Mouse (Mus musculus) ES-E14 (cell line): ENCODE measurements around the gene Endov. TPM values are rescaled to one million over a fixed set of nuclear protein-coding genes. Genes with fewer than 3 reads are reported as not detected.

Experiments
- DNase-seq: peaks from one replicate; pipeline ENCODE4 v3.0.0-alpha.2; 2013; ENCODE audit warnings: low read depth, low spot score
- H3K27ac ChIP-seq: 2 replicates; pipeline ENCODE4 v1.5.1; 2012; ENCODE audit warnings: low read depth, mild to moderate bottlenecking, low read length, moderate library complexity, mixed read lengths; ENCODE audit not compliant: poor library complexity, insufficient read depth, severe bottlenecking
- H3K36me3 ChIP-seq: 2 replicates; pipeline ENCODE4 v1.6.1; 2012; ENCODE audit warnings: mild to moderate bottlenecking, low read length, moderate library complexity, mixed read lengths; ENCODE audit not compliant: control insufficient read depth, poor library complexity, insufficient read depth, severe bottlenecking
- H3K4me1 ChIP-seq, 2 experiments: fragments of 150-350 bp in 1 of 2; sonication (generic) in 1 of 2; 2 replicates each; pipeline ENCODE4 v1.6.1; 2012; ENCODE audit warnings: low read length in 2 of 2, mild to moderate bottlenecking in 1 of 2, mixed read lengths in 1 of 2; ENCODE audit not compliant: control insufficient read depth in 2 of 2, insufficient read depth in 2 of 2, poor library complexity in 1 of 2
- H3K4me3 ChIP-seq, 2 experiments: fragments of 150-350 bp in 1 of 2; sonication (generic) in 1 of 2; 2 replicates each; pipeline ENCODE4 v1.5.1; 2012; ENCODE audit warnings: low read length in 2 of 2, low read depth in 1 of 2, mild to moderate bottlenecking in 1 of 2, mixed read lengths in 1 of 2; ENCODE audit not compliant: insufficient read depth in 1 of 2, poor library complexity in 1 of 2, severe bottlenecking in 1 of 2
- H3K9ac ChIP-seq: 2 replicates; pipeline ENCODE4 v1.6.1; 2012; ENCODE audit warnings: low read depth, mild to moderate bottlenecking, low read length, mixed read lengths; ENCODE audit not compliant: poor library complexity, insufficient read depth, severe bottlenecking
- H3K9me3 ChIP-seq: fragments of 150-350 bp; sonication (generic); 2 replicates; pipeline ENCODE4 v1.6.1; 2012; ENCODE audit warnings: low read depth, mild to moderate bottlenecking, low read length; ENCODE audit not compliant: control insufficient read depth, insufficient read depth
- CHD2 ChIP-seq: IDR thresholded peaks from 2 replicates; pipeline ENCODE4 v1.6.1; 2014; ENCODE audit warnings: mild to moderate bottlenecking, low read depth, low read length, inconsistent platforms
- HCFC1 ChIP-seq: IDR thresholded peaks from 2 replicates; pipeline ENCODE4 v1.6.1; 2012; ENCODE audit warnings: low read length, inconsistent platforms, borderline replicate concordance; ENCODE audit not compliant: insufficient read depth
- MAFK ChIP-seq: IDR thresholded peaks from 2 replicates; pipeline ENCODE4 v1.6.1; 2014; ENCODE audit warnings: mild to moderate bottlenecking, low read depth, low read length, inconsistent platforms; ENCODE audit not compliant: insufficient read depth
- ZC3H11A ChIP-seq: IDR thresholded peaks from 2 replicates; pipeline ENCODE4 v1.6.1; 2012; ENCODE audit warnings: low read depth, mild to moderate bottlenecking, inconsistent platforms, low read length, borderline replicate concordance
- ZNF384 ChIP-seq: IDR thresholded peaks from 2 replicates; pipeline ENCODE4 v1.6.1; 2012; ENCODE audit warnings: low read depth, low read length, inconsistent platforms
- in situ Hi-C, 2 experiments: fragments of 600-800 bp; cut with MboI; formaldehyde crosslinking; loops; one replicate each; pipeline ENCODE4 v1.15.1; 2025; ENCODE audit warnings: low sequenced_read_pairs in 2 of 2, inconsistent platforms in 1 of 2; ENCODE audit not compliant: unreplicated experiment in 2 of 2
- total RNA-seq: library from RNA; depleted of rRNA; stranded (reverse); fragments of 300-350 nt; gene quantifications from 2 replicates; pipeline ENCODE4 v1.2.3, GENCODE M21; 2012

Endov gene
- total RNA-seq, 1 experiment: 10.0 TPM

DNA sequence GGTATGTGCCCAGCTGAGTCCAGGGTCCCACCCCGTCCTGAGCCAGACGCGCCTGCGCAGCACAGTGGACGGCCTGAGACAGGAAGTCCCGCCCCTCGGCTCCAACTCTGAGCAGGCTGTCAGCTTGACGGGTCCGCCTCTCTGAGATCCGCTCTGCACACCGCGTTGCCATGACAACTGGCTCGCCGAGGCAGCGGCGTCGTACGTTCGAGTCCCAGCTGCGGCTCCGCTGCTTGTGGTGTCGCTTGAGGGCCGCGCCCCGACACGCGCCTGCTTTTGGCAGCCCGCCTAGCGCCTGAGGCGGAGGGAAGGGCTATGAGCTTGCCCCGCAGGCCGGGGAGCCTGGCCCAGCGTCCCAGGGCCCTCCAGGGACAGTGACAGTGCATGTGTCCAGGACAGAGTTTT, 33.4 kb downstream of the Endov start:
- Histone ChIP-seq H3K4me1 (peaks cover 2 to 12% of the 10 kb centered on the region in 2 experiments; a peak in 3 of 4 replicates), H3K4me3 (peak overlapping the region in 1 of 2 experiments; percentile 3; a peak in 1 of 4 replicates), H3K36me3 (no peaks in the 10 kb centered on the region), H3K9ac (no peak overlapping the region), H3K27ac (no peak overlapping the region), H3K9me3 (no peaks in the 10 kb centered on the region)
- TF ChIP-seq HCFC1 (0 out of 2 replicates have a peak, but pooled peaks have one; percentile 34), MAFK (no peak), CHD2 (no peak), ZC3H11A (no peak)
- peak; percentile 84 for DNase-seq
- in situ Hi-C loops: loop anchor here in 1 of 2 experiments (25.0 kb wide), 1 partner anchor 388 kb away; the partner anchor contains the start of gene Chmp6

DNA sequence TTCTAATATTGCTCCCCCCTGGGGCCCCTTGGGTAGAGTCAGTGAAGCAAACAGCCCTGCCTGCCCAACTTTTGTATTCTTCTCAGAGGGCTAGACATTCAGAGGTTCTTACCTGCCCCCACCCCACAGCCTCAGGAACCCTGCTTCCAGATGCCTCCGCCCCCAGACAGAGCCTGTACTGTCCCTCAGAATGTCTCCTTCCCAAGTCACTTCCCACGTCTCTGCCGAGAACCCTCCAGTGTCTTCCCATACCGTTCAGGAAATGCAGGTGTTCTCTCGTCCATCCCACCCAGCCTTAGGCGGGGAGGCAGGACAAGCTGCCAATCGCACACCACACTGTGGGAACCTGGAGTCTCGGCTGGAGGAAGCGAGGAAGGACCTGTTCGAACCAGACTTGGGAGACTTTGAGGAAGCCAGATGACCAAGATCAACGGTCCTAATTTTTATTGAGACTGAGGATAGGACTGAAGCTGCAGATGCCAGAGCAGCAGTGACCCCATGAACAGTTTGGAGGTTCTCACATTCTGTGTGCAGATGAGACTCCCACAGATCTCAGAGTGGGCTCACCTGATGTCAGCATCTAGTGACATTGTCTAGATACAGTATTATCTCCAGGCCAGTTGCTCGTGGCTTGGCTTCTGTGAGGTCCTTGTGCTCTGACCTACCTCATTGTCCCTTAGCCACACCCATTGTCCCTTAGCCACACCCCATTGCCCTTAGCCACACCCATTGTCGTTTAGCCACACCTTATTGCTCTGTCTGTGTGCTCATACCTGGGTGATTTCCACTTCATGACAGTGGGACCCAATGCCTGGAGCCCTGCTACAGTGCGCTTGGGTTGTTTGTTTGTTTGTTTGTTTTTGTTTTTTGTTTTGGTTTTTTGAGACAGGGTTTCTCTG, 35.2 kb downstream of the Endov start:
- peak; percentile 52 for DNase-seq
- H3K4me3 ChIP-seq: no peak overlapping the region; a peak in 1 of 4 replicates
- in situ Hi-C loops: no loop called here
- H3K4me1 ChIP-seq: peaks cover 2 to 12% of the 10 kb centered on the region in 2 experiments; a peak in 3 of 4 replicates
- H3K9me3 ChIP-seq: no peaks in the 10 kb centered on the region
- no peak overlapping the region for H3K9ac ChIP-seq
- no peak overlapping the region for H3K27ac ChIP-seq
- no peak for TF ChIP-seq HCFC1
- TF ChIP-seq ZNF384: no peak
- TF ChIP-seq CHD2: no peak
- TF ChIP-seq MAFK: no peak
- TF ChIP-seq ZC3H11A: no peak
- H3K36me3 ChIP-seq: no peaks in the 10 kb centered on the region

DNA sequence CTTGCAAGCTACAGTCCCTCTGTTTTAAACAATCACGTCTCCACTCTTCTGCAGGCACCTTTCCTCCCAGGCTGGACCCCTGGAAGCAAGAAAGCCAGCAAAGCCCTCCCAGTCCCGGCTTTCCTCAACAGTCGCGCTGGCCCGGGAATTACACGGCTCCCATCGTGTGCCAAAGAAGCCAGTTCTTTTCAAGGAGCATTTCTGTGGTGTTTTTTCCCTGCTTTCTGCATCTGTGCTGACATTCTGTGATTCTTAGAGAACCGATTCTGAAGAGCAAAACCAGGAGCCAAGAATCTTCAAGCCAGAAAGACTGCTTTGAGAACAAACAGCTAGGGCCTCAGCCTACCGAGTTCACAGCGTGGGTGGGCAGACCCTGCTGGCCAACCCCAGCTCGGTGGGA, 37.8 kb downstream of the Endov start:
- Histone ChIP-seq H3K36me3 (no peaks in the 10 kb centered on the region), H3K9ac (no peak overlapping the region), H3K4me3 (no peak overlapping the region), H3K27ac (no peak overlapping the region), H3K9me3 (no peaks in the 10 kb centered on the region), H3K4me1 (peaks cover 2 to 12% of the 10 kb centered on the region in 2 experiments; a peak in 3 of 4 replicates)
- DNase-seq: no peak
- TF ChIP-seq ZC3H11A: no peak
- no peak for TF ChIP-seq ZNF384
- TF ChIP-seq HCFC1: no peak
- no peak for TF ChIP-seq CHD2
- TF ChIP-seq MAFK: no peak
- in situ Hi-C loops: no loop called here

DNA sequence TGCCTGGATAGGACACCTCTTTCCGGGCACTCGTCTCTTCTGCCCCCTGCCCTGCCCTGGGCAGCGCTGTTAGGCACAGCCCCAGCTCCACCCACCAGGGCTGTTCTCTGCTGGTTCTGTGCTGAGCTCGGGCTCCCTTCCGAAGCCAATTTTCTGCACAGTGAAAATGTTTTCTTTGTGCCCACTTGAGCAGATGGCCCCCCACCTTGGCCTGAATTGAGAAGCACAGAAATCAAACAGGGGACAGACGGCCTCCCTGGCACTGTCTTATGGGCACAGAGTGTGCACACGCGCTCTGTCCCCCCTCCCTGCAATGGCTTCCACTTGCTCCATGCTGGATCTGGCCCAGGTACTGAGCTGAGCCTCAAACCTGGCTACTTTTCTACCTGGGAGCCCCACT, 41.3 kb downstream of the Endov start:
- TF ChIP-seq HCFC1: no peak
- TF ChIP-seq CHD2: no peak
- no peak for TF ChIP-seq ZC3H11A
- TF ChIP-seq MAFK: no peak
- no peak for TF ChIP-seq ZNF384
- Histone ChIP-seq H3K4me1 (peaks cover 0 to 4% of the 10 kb centered on the region in 2 experiments; a peak in 1 of 4 replicates), H3K4me3 (no peak overlapping the region), H3K9ac (no peak overlapping the region), H3K9me3 (no peaks in the 10 kb centered on the region), H3K27ac (no peak overlapping the region), H3K36me3 (no peaks in the 10 kb centered on the region)
- no peak for DNase-seq
- in situ Hi-C loops: no loop called here

DNA sequence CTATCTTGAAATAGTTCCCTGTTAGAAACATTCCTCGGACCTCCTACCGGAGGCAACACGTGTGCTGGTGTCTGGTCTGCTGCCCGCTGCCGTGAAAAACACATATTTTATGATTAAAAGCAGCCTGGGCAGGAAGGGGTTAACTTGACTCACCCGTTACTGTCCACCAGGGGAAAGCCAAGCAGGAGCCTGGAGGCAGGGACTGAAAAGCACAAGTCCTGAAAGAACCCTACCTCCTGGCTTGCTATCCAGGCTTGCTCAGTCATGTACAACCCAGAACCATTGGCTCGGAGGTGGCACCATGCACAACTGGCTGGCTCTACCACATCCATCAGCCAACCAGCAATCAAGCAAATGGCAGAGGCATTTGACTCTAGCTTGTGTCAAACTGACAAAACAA, 42.6 kb downstream of the Endov start:
- no peak for DNase-seq
- TF ChIP-seq HCFC1 (no peak), CHD2 (no peak), ZC3H11A (no peak), ZNF384 (no peak), MAFK (no peak)
- H3K9ac ChIP-seq: no peak overlapping the region
- no peak overlapping the region for H3K27ac ChIP-seq
- H3K4me3 ChIP-seq: no peak overlapping the region
- peaks cover 0 to 4% of the 10 kb centered on the region in 2 experiments; a peak in 1 of 4 replicates for H3K4me1 ChIP-seq
- H3K9me3 ChIP-seq: no peaks in the 10 kb centered on the region
- no peaks in the 10 kb centered on the region for H3K36me3 ChIP-seq
- in situ Hi-C loops: no loop called here
